Mouse (Mus musculus): ENCODE data around the gene C87436. TPM values are rescaled to one million over a fixed set of nuclear protein-coding genes. Genes with fewer than 3 reads are reported as not detected.

C87436 gene
- polyA plus RNA-seq, 1 experiment from 2014 or later = 21.4 TPM

DNA sequence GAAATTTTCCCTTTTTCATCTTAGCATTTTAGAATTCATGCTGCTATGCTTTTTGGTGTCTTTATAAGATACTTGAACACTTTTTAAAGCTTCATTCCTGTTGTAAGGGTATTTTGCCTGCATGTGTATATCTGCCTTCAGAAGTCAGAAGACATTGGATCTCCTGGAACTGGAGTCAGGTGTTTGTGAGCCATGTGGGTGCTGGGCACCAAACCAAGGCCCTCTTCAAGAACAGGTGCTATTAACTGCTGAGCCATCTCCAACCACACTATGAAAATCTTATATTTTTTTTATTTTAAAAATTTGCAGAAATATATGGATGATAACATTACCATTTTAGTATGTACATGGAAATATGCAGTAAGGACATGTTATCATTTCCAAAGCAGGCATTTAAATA is 31.9 kb upstream of the C87436 start:
- H3K4me2 ChIP-seq (ENCODE audit: low read length) = peak overlapping the region; percentile 61

DNA sequence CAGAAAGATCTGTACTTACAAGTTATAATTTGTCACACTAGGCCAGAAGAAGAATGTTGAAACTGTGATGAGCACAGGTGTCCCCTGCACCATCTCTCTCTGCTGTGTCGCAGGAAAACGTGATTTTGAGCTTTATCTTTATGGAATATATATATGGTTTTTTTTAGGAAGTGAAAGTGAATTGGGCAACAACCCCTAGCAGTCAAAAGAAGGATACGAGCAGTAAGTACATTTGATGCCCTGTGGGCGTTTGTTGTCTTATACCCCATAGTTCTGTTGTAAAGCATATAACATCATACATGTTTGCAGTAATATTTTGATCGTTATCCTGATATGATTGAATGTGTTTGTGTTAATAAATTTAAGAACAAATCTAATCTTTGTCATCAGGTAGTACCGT is 19.5 kb upstream of the C87436 start:
- H3K4me3 ChIP-seq (ENCODE audit: low read depth, low read length) = no peak overlapping the region
- WGBS = 89% methylated on average over 6 of the region's 6 CpGs
- no peak overlapping the region for H3K27ac ChIP-seq (ENCODE audit: low read depth)
- H3K36me3 ChIP-seq (ENCODE audit: control insufficient read depth, insufficient read depth, low read length) = peaks cover 88% of the 10 kb centered on the region
- no peak overlapping the region for H3K4me2 ChIP-seq (ENCODE audit: low read length)
- H3K4me1 ChIP-seq (replicated peaks; ENCODE audit: control insufficient read depth, insufficient read depth, low read length) = no peaks in the 10 kb centered on the region
- no peaks in the 10 kb centered on the region for H3K9me3 ChIP-seq (ENCODE audit: control insufficient read depth, low read length)
- no peak overlapping the region for H3K9ac ChIP-seq (ENCODE audit: low read length)
- H3K27me3 ChIP-seq (replicated peaks; ENCODE audit: control insufficient read depth, insufficient read depth, low read length) = no peaks in the 10 kb centered on the region
- ATAC-seq (replicated peaks; ENCODE audit: low FRiP score, low TSS enrichment, low read depth) (no peak), DNase-seq (ENCODE audit: low spot score) (no peak)

More for the DNA sequence above, 31.9 kb upstream of the C87436 start:
- H3K36me3 ChIP-seq (ENCODE audit: control insufficient read depth, insufficient read depth, low read length) = peaks cover 28% of the 10 kb centered on the region
- ATAC-seq (replicated peaks; ENCODE audit: low FRiP score, low TSS enrichment, low read depth) = no peak
- no peak overlapping the region for H3K27ac ChIP-seq (ENCODE audit: low read depth)
- H3K4me3 ChIP-seq (ENCODE audit: low read depth, low read length) = peak overlapping the region; percentile 92; the same call in 1 of the 2 replicates
- H3K27me3 ChIP-seq (replicated peaks; ENCODE audit: control insufficient read depth, insufficient read depth, low read length) = no peaks in the 10 kb centered on the region
- peaks cover 9% of the 10 kb centered on the region for H3K4me1 ChIP-seq (replicated peaks; ENCODE audit: control insufficient read depth, insufficient read depth, low read length)
- H3K9me3 ChIP-seq (ENCODE audit: control insufficient read depth, low read length) = no peaks in the 10 kb centered on the region
- no peak for DNase-seq (ENCODE audit: low spot score)
- no peak overlapping the region for H3K9ac ChIP-seq (ENCODE audit: low read length)

DNA sequence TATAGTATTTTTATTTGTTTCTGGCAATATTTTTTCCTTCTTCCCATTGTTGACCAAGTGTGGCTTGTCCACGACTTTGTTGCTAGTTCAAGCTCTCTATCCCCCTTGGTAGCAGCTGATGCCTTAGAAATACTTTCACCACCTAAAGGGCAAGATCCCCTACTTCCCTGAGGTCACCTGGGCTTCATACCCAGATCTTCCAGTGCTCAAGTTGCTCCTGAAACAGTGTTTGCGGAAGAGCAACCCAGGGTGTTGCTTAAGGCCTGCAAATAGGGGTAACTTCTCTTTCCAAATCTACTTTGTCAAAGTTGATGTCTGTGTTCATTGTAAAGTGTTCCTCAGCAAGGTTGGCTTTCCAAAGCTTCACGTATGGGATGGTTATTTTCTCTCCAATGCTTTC is 18.9 kb upstream of the C87436 start:
- no peak overlapping the region for H3K9ac ChIP-seq (ENCODE audit: low read length)
- ATAC-seq (replicated peaks; ENCODE audit: low FRiP score, low TSS enrichment, low read depth) (no peak), DNase-seq (ENCODE audit: low spot score) (no peak)
- 90% methylated on average over 3 of the region's 3 CpGs for WGBS
- H3K4me2 ChIP-seq (ENCODE audit: low read length) = no peak overlapping the region
- no peak overlapping the region for H3K4me3 ChIP-seq (ENCODE audit: low read depth, low read length)
- no peaks in the 10 kb centered on the region for H3K27me3 ChIP-seq (replicated peaks; ENCODE audit: control insufficient read depth, insufficient read depth, low read length)
- no peaks in the 10 kb centered on the region for H3K9me3 ChIP-seq (ENCODE audit: control insufficient read depth, low read length)
- H3K27ac ChIP-seq (ENCODE audit: low read depth) = no peak overlapping the region
- no peaks in the 10 kb centered on the region for H3K4me1 ChIP-seq (replicated peaks; ENCODE audit: control insufficient read depth, insufficient read depth, low read length)
- H3K36me3 ChIP-seq (ENCODE audit: control insufficient read depth, insufficient read depth, low read length) = peaks cover 87% of the 10 kb centered on the region

DNA sequence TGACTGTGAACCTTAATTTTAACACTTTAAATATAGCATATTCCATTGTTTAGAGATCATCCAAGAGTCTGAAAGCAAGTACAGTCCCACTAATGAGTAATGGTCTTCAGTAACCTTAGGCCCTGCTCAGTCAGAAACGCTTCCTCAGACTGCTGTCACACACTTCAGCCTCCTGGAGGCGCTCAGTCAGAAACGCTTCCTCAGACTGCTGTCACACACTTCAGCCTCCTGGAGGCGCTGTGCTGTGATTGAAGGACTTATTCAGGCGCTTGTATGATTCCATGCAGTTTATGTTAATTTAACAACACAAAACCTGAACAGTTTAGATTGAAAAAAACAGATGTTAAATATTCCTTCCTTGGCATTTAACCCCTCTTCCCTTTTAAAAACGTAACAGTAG is 17.7 kb upstream of the C87436 start:
- Histone ChIP-seq H3K9ac (ENCODE audit: low read length) (no peak overlapping the region), H3K4me2 (ENCODE audit: low read length) (no peak overlapping the region), H3K27ac (ENCODE audit: low read depth) (no peak overlapping the region), H3K4me3 (ENCODE audit: low read depth, low read length) (no peak overlapping the region), H3K36me3 (ENCODE audit: control insufficient read depth, insufficient read depth, low read length) (peaks cover 89% of the 10 kb centered on the region), H3K9me3 (ENCODE audit: control insufficient read depth, low read length) (no peaks in the 10 kb centered on the region), H3K4me1 (replicated peaks; ENCODE audit: control insufficient read depth, insufficient read depth, low read length) (no peaks in the 10 kb centered on the region), H3K27me3 (replicated peaks; ENCODE audit: control insufficient read depth, insufficient read depth, low read length) (no peaks in the 10 kb centered on the region)
- DNase-seq (ENCODE audit: low spot score) (no peak), ATAC-seq (replicated peaks; ENCODE audit: low FRiP score, low TSS enrichment, low read depth) (no peak)
- WGBS = 78% methylated on average over 6 of the region's 6 CpGs

DNA sequence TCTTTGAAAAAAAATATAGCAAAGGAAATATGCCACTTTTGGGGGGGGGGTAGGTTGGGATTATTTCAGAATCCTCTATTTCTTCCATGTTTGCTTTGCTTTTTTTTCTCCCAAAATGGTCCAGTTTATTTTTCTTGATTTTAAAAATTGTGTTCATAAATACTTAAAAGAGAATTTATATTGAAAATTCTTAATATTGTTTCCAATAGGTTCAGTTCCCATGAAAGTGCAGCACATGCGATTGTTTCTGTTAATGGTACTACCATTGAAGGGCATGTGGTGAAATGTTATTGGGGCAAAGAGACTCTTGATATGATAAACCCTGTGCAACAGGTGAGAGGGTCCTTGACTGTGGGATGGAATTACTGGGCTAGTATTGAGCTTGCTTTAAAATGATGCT is 11.8 kb upstream of the C87436 start, which contains the start of gene Gm44790:
TSS of gene Gm44790 (plus strand) at position 301 of the 400 bp plus-strand sequence.
- Histone ChIP-seq H3K9me3 (ENCODE audit: control insufficient read depth, low read length) (no peaks in the 10 kb centered on the region), H3K27me3 (replicated peaks; ENCODE audit: control insufficient read depth, insufficient read depth, low read length) (no peaks in the 10 kb centered on the region), H3K4me2 (ENCODE audit: low read length) (no peak within 1 kb of the TSS), H3K9ac (ENCODE audit: low read length) (no peak within 1 kb of the TSS), H3K27ac (ENCODE audit: low read depth) (no peak within 1 kb of the TSS), H3K4me1 (replicated peaks; ENCODE audit: control insufficient read depth, insufficient read depth, low read length) (no peaks in the 10 kb centered on the region), H3K4me3 (ENCODE audit: low read depth, low read length) (no peak within 1 kb of the TSS), H3K36me3 (ENCODE audit: control insufficient read depth, insufficient read depth, low read length) (peaks cover 91% of the 10 kb centered on the region)
- ATAC-seq (replicated peaks; ENCODE audit: low FRiP score, low TSS enrichment, low read depth) = no peak
- no peak for DNase-seq (ENCODE audit: low spot score)
- WGBS = 96% methylated on average over 1 of the region's 1 CpGs

DNA sequence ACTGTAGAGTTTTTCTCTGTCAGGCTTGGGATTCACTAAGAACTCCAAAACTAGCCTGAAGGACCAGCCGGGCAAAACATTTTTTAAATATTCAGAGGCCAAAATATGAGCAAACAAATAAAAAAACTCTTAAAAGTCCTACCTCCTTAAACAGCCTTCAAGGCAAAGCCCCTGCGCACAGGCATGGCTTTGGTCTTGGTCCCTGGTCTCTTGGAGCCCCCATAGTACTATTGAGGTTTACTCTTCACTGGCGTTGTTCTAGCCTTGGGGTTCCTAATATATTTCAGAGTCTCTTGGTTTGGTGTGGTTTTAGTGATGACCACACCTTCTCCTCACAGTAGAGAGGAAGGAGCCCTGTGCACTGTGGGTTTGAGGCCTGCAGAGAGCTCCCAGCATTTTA is 6.6 kb upstream of the C87436 start:
- no peaks in the 10 kb centered on the region for H3K27me3 ChIP-seq (replicated peaks; ENCODE audit: control insufficient read depth, insufficient read depth, low read length)
- ATAC-seq (replicated peaks; ENCODE audit: low FRiP score, low TSS enrichment, low read depth) (no peak), DNase-seq (ENCODE audit: low spot score) (no peak)
- H3K36me3 ChIP-seq (ENCODE audit: control insufficient read depth, insufficient read depth, low read length) = peaks cover 98% of the 10 kb centered on the region
- H3K4me3 ChIP-seq (ENCODE audit: low read depth, low read length) = no peak overlapping the region
- H3K27ac ChIP-seq (ENCODE audit: low read depth) = no peak overlapping the region
- no peak overlapping the region for H3K4me2 ChIP-seq (ENCODE audit: low read length)
- H3K9ac ChIP-seq (ENCODE audit: low read length) = no peak overlapping the region
- no peaks in the 10 kb centered on the region for H3K4me1 ChIP-seq (replicated peaks; ENCODE audit: control insufficient read depth, insufficient read depth, low read length)
- WGBS = 95% methylated on average over 3 of the region's 3 CpGs
- H3K9me3 ChIP-seq (ENCODE audit: control insufficient read depth, low read length) = no peaks in the 10 kb centered on the region

DNA sequence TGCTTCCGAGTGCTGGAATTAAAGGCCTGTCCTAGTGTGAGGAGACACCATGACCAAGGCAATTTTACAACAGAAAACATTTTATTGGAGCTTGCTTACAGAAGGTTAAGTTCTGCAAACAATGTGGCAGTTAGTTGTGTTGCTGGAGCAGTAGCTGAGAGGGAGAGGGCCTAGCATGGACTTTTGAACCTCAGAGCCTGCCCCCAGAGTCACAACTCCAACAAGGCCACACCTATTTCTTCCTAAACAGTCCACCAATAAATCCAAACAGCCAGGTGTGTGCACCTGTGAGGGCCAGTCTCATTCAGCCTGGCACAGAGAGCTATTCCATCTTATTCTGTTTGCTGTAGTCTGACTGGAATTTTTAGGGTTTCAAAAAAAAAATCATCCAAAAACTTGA is 4.5 kb upstream of the C87436 start:
- Histone ChIP-seq H3K4me3 (ENCODE audit: low read depth, low read length) (no peak overlapping the region), H3K9ac (ENCODE audit: low read length) (no peak overlapping the region), H3K9me3 (ENCODE audit: control insufficient read depth, low read length) (no peaks in the 10 kb centered on the region), H3K4me2 (ENCODE audit: low read length) (no peak overlapping the region), H3K27me3 (replicated peaks; ENCODE audit: control insufficient read depth, insufficient read depth, low read length) (no peaks in the 10 kb centered on the region), H3K27ac (ENCODE audit: low read depth) (no peak overlapping the region), H3K36me3 (ENCODE audit: control insufficient read depth, insufficient read depth, low read length) (peaks cover 79% of the 10 kb centered on the region), H3K4me1 (replicated peaks; ENCODE audit: control insufficient read depth, insufficient read depth, low read length) (no peaks in the 10 kb centered on the region)
- ATAC-seq (replicated peaks; ENCODE audit: low FRiP score, low TSS enrichment, low read depth) (no peak), DNase-seq (ENCODE audit: low spot score) (no peak)
- WGBS = 83% methylated on average over 1 of the region's 1 CpGs

DNA sequence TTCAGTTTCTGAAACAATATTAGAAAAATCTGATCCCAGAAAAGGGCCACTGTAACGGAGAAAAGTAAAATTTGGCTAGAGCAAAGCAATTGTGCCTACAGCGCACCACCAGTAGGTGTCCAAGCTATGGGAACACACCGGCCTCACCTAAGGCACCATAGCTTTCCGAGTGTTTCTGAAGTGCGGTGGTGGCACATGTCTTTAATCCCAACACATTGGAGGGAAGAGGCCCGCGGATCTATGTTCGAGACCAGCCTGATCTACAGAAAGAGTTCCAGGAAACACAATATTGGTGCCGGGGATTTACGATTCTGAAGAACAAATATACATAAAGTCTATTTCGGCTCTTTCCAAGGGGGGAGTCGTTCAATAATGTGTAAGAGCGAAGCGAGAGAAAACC is 463 bp upstream of the C87436 start:
- Histone ChIP-seq H3K9ac (ENCODE audit: low read length) (peak overlapping the region; percentile 93), H3K36me3 (ENCODE audit: control insufficient read depth, insufficient read depth, low read length) (peaks cover 41% of the 10 kb centered on the region), H3K4me1 (replicated peaks; ENCODE audit: control insufficient read depth, insufficient read depth, low read length) (peaks cover 6% of the 10 kb centered on the region), H3K4me3 (ENCODE audit: low read depth, low read length) (peak overlapping the region; percentile 68), H3K9me3 (ENCODE audit: control insufficient read depth, low read length) (no peaks in the 10 kb centered on the region), H3K27me3 (replicated peaks; ENCODE audit: control insufficient read depth, insufficient read depth, low read length) (no peaks in the 10 kb centered on the region), H3K27ac (ENCODE audit: low read depth) (peak overlapping the region; percentile 96), H3K4me2 (ENCODE audit: low read length) (peak overlapping the region; percentile 75)
- 3% methylated on average over 14 of the region's 14 CpGs for WGBS
- peak; percentile 82 for DNase-seq (ENCODE audit: low spot score)
- peak; percentile 74 for ATAC-seq (replicated peaks; ENCODE audit: low FRiP score, low TSS enrichment, low read depth)

DNA sequence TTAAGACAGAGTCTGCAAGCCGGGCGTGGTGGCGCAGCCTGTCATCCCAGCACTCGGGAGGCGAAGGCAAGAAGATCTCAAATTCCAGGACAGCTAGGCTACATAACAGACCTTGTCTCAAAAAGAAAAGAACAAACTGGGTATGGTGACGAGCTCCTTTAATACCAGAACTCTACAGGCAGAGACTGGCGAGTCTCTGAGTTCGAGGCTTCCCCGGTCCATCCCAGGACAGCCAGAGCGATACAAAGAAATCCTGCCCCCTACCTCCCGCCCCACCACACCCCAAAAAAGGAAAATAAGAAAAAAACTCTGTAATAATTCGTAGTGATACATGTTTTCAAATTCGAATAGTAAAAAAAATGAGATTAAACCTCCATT is 934 bp downstream of the C87436 start:
- no peak for ATAC-seq (replicated peaks; ENCODE audit: low FRiP score, low TSS enrichment, low read depth)
- Histone ChIP-seq H3K4me3 (ENCODE audit: low read depth, low read length) (peak overlapping the region; percentile 68), H3K9me3 (ENCODE audit: control insufficient read depth, low read length) (no peaks in the 10 kb centered on the region), H3K4me1 (replicated peaks; ENCODE audit: control insufficient read depth, insufficient read depth, low read length) (peaks cover 6% of the 10 kb centered on the region), H3K27me3 (replicated peaks; ENCODE audit: control insufficient read depth, insufficient read depth, low read length) (no peaks in the 10 kb centered on the region), H3K36me3 (ENCODE audit: control insufficient read depth, insufficient read depth, low read length) (peaks cover 35% of the 10 kb centered on the region), H3K4me2 (ENCODE audit: low read length) (peak overlapping the region; percentile 75), H3K9ac (ENCODE audit: low read length) (peak overlapping the region; percentile 93), H3K27ac (ENCODE audit: low read depth) (peak overlapping the region; percentile 96)
- WGBS = 4% methylated on average over 13 of the region's 13 CpGs
- DNase-seq (ENCODE audit: low spot score) = no peak
